Mouse (Mus musculus): ENCODE results near the gene Commd9. TPM values are rescaled to one million over a fixed set of nuclear protein-coding genes. Genes with fewer than 3 reads are reported as not detected.

Gene Commd9
- 10 to 100 TPM; 17.7 to 18.4 TPM for total RNA-seq (2023)

GRCm38 (mm10) chr2:101885768-101886438, at the start of gene Commd9:
Gene Commd9 (plus strand): TSS chr2:101886247.

GRCm38 (mm10) chr2:101882998-101883397, 3.0 kb upstream of the Commd9 start, which contains the start of gene Prr5l:
Gene Prr5l (minus strand): TSS chr2:101883027.

Other genes with a start within 250 kb of the Commd9 start
- under 1 TPM in 1 of 2 experiments, not detected in 1; 0.08 TPM for gene Rag1, start 236.7 kb upstream of the Commd9 start, total RNA-seq (2023)
- 1 to 10 TPM; 4.0 to 4.6 TPM for gene B230118H07Rik, start 236.7 kb upstream of the Commd9 start, total RNA-seq (2023)
- 10 to 100 TPM; 37.3 to 39.8 TPM for gene Traf6, start 207.8 kb upstream of the Commd9 start, total RNA-seq (2023)
- gene Prr5l, start 3.2 kb upstream of the Commd9 start, total RNA-seq (2023), result 10 to 100 TPM; 57.4 to 78.1 TPM